Mouse (Mus musculus) liver, postnatal 0 days (tissue): ENCODE measurements at regions not wholly inside any gene's neighbourhood (a gene's known extent, or its start where the extent isn't known, plus 50 kb on each side); places are given as distances from the start of the nearest gene placed in this dataset.

ENCODE experiments used
- CTCF ChIP-seq: sonication (generic); IDR thresholded peaks from 2 replicates; pipeline ENCODE4 v1.5.1; 2016; ENCODE audit warnings: antibody characterized with exemption, low read depth
- EP300 ChIP-seq: IDR thresholded peaks from 2 replicates; pipeline ENCODE4 v1.6.1; 2016; ENCODE audit warnings: antibody characterized with exemption, low read depth, mild to moderate bottlenecking

DNA sequence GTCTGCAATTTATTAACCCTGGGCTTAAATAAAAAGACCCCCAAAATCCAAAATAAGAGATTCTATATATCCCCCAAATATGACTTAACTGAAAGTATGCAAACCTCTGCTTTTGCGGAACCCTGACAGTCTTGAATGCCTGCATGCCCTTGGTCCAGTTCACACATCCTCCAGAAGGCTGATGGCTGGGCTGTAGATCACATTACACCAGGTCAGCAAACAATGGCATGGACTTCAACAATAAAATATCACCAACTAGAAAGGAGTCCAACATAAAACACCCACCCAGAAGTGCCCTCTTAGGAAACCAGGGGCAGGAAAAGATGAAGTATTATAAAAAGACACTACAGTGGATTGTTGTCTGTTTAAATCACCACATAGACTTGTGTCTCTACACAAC lies 59.5 kb upstream of the App start:
- TF ChIP-seq CTCF = no peak
- no peak for TF ChIP-seq EP300
